Mouse (Mus musculus): ENCODE measurements around the gene Sp4. TPM values are rescaled to one million over a fixed set of nuclear protein-coding genes. Genes with fewer than 3 reads are reported as not detected.

Gene Sp4
- total RNA-seq, 1 experiment from 2014 or later: 60.5 TPM

Other genes with a start within 250 kb of the Sp4 start
- gene Dnah11, start 102.4 kb downstream of the Sp4 start, total RNA-seq (2017): under 0.01 TPM in 1 of 2 replicates, not detected in the other

All from neutrophil, adult 5-6 weeks (primary cell).